Comparison of ENCODE assay signal across 13 mouse cellular contexts in the genomic region with DNA sequence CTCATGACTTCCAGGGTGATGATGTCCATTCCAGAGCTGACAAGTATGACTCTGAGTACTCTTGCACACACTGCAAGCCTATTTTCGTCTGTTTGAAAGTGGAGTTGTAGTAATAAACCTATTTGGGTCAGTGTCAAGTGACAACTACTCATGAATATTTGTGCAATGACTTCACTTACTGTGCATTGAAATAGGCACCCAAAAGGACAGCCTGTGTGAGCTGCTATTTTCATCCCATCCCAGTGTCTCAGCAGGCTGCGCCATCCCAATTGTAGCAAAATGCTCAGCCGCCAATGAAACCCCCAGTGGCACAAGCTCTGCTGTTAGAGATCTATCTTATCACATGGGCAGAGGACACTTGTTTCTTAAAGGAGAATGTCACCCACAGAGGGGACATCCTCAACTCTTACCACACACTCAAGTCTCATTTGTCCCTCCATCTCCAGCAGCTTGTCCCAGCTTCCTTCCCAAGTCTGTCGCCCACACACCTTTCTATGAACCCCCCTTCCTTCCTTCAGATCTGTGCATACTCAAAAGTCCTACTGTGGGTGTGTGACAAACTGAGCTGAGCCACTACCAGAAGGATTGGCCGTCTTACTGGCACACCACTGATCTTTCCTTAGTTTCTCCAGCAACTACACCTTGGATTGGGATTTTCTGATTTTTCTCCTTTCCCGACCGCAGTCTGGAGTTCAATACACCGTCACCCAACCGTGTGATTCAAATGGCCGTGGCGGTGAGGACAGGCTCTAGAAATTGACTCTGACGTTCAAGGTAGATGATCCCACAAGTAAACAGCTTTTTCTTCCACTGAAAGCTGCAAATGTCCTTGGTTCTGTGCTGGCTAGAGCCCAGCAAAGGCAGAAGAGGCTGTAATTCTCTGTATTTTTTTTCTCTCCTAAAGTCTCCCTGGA. TPM values are rescaled to one million over a fixed set of nuclear protein-coding genes. Genes with fewer than 3 reads are reported as not detected.
DNase-seq lines count a peak whose midpoint lies in the region; ATAC-seq and TF ChIP-seq lines count a peak whose summit lies in the region.
"Had no signal": no experiment of that assay in that cellular context is flagged by ENCODE, and none has a peak within 500 bp of the region (broad histone marks: within the 10 kb centered on the region; RNA-seq: fewer than 3 reads in every experiment).

No protein-coding gene starts in this region.

- no peak for ATAC-seq in liver, embryonic 12.5 days
- no peak for ATAC-seq in forebrain, embryonic 16.5 days
- ATAC-seq: hindbrain, embryonic 16.5 days; midbrain, embryonic 16.5 days had no signal

- no peak for TF ChIP-seq POLR2A in CH12.LX (IDR thresholded peaks at IDR 0.05; ENCODE audit: low read depth, low read length)

- 0 out of 2 replicates have a peak overlapping the region, but pooled peaks have one; percentile 55 for H3K4me3 ChIP-seq in heart, embryonic 10.5 days
- no peak overlapping the region for H3K4me3 ChIP-seq in CH12.LX (replicated peaks in 1 of 3; ENCODE audit: low read depth in 2 of 3, low read length in 2 of 3, poor library complexity in 1 of 3)
- H3K4me3 ChIP-seq in liver, embryonic 12.5 days, result peak overlapping the region; percentile 49
- H3K4me3 ChIP-seq in forebrain, embryonic 16.5 days (replicated peaks; ENCODE audit: low read length), result no peak overlapping the region

- WGBS in heart, embryonic 10.5 days, result 68% methylated on average over 12 of the region's 12 CpGs
- WGBS in liver, embryonic 12.5 days (ENCODE audit: insufficient replicate concordance), result 68% methylated on average over 12 of the region's 12 CpGs
- WGBS in forebrain, embryonic 16.5 days, result 81% methylated on average over 12 of the region's 12 CpGs

- in situ Hi-C loops in CH12.LX (cut with MboI; ENCODE audit: low pct_ligation_motif_present, low pct_unique_long_range_greater_than_20kb, low sequenced_read_pairs), result loop anchor here (5.0 to 25.0 kb wide), 2 partner anchors 34 to 316 kb away; no protein-coding TSS in a partner anchor

- no peaks in the 10 kb centered on the region for H3K36me3 ChIP-seq in heart, embryonic 10.5 days
- no peaks in the 10 kb centered on the region for H3K36me3 ChIP-seq in CH12.LX (replicated peaks in 1 of 2; ENCODE audit: control insufficient read depth in 1 of 2, insufficient read depth in 1 of 2, low read length in 1 of 2)
- H3K36me3 ChIP-seq in liver, embryonic 12.5 days, result no peaks in the 10 kb centered on the region
- H3K36me3 ChIP-seq in forebrain, embryonic 16.5 days (ENCODE audit: control insufficient read depth, insufficient read depth), result no peaks in the 10 kb centered on the region

- no peak for DNase-seq in heart, embryonic 10.5 days (ENCODE audit: low spot score)
- DNase-seq in heart, postnatal 4 days, result no peak
- DNase-seq in CH12.LX (ENCODE audit: extremely low read depth), result no peak
- DNase-seq in adrenal gland, postnatal 10 days, result peak; percentile 46
- DNase-seq in urinary bladder, postnatal 36 days (ENCODE audit: low spot score in 2 of 2), result no peak
- DNase-seq in layer of hippocampus, adult 11-12 months (ENCODE audit: low spot score), result no peak
- DNase-seq: cerebellum, adult 11 months had no signal

- dilution Hi-C loops in CH12.LX (cut with MboI; ENCODE audit: extremely low pct_ligation_motif_present, extremely low pct_unique_long_range_greater_than_20kb, low sequenced_read_pairs), result no loop called here

- H3K27me3 ChIP-seq in heart, embryonic 10.5 days (ENCODE audit: insufficient read depth, poor library complexity, severe bottlenecking), result no peaks in the 10 kb centered on the region
- no peaks in the 10 kb centered on the region for H3K27me3 ChIP-seq in CH12.LX (replicated peaks)
- H3K27me3 ChIP-seq in liver, embryonic 12.5 days (replicated peaks), result no peaks in the 10 kb centered on the region
- no peaks in the 10 kb centered on the region for H3K27me3 ChIP-seq in forebrain, embryonic 16.5 days (replicated peaks; ENCODE audit: control insufficient read depth, insufficient read depth, low read length)

- H3K9me3 ChIP-seq in heart, embryonic 10.5 days, result no peaks in the 10 kb centered on the region
- peaks cover 7% of the 10 kb centered on the region for H3K9me3 ChIP-seq in CH12.LX (replicated peaks; ENCODE audit: low read length)
- H3K9me3 ChIP-seq in liver, embryonic 12.5 days (replicated peaks), result 0 out of 2 replicates have a peak, but pooled peaks cover 3% of the 10 kb centered on the region
- no peaks in the 10 kb centered on the region for H3K9me3 ChIP-seq in forebrain, embryonic 16.5 days (ENCODE audit: control insufficient read depth, low read length)

- no peak for TF ChIP-seq RAD21 in CH12.LX (IDR thresholded peaks at IDR 0.05; ENCODE audit: low read depth, low read length)

- no peak for TF ChIP-seq EP300 in CH12.LX (IDR thresholded peaks at IDR 0.05; ENCODE audit: low read length)

- peak overlapping the region; percentile 98 for H3K4me2 ChIP-seq in CH12.LX (ENCODE audit: insufficient read depth, low read depth, poor library complexity, severe bottlenecking)
- H3K4me2 ChIP-seq in liver, embryonic 12.5 days, result peak overlapping the region; percentile 71
- no peak overlapping the region for H3K4me2 ChIP-seq in forebrain, embryonic 16.5 days (ENCODE audit: low read length)

- peaks cover 37% of the 10 kb centered on the region for H3K4me1 ChIP-seq in heart, embryonic 10.5 days
- peaks cover 6 to 31% of the 10 kb centered on the region in 2 experiments; a peak in 3 of 4 replicates for H3K4me1 ChIP-seq in CH12.LX (ENCODE audit: control insufficient read depth in 1 of 2, insufficient read depth in 2 of 2)
- peaks cover 28% of the 10 kb centered on the region for H3K4me1 ChIP-seq in liver, embryonic 12.5 days
- peaks cover 15% of the 10 kb centered on the region for H3K4me1 ChIP-seq in forebrain, embryonic 16.5 days (replicated peaks; ENCODE audit: control insufficient read depth, insufficient read depth, low read length)

- peaks cover 8% of the 10 kb centered on the region for H3K79me2 ChIP-seq in CH12.LX (replicated peaks; ENCODE audit: control insufficient read depth, extremely low read depth, insufficient read depth, poor library complexity, severe bottlenecking)

- TF ChIP-seq CTCF in CH12.LX (conservative IDR thresholded peaks at IDR 0.05 in 1 of 2, IDR thresholded peaks at IDR 0.05 in 1 of 2; ENCODE audit: low read depth in 2 of 2, low read length in 2 of 2), result no peak

- peak overlapping the region; percentile 42; the same call in 1 of the 2 replicates for H3K27ac ChIP-seq in heart, embryonic 10.5 days
- no peak overlapping the region for H3K27ac ChIP-seq in CH12.LX (ENCODE audit: insufficient read depth, low read depth)
- H3K27ac ChIP-seq in liver, embryonic 12.5 days, result no peak overlapping the region
- no peak overlapping the region for H3K27ac ChIP-seq in forebrain, embryonic 16.5 days (ENCODE audit: low read length)

- H3K9ac ChIP-seq in CH12.LX (ENCODE audit: insufficient read depth, low read depth), result peak overlapping the region; percentile 72; the same call in 1 of the 2 replicates
- no peak overlapping the region for H3K9ac ChIP-seq in liver, embryonic 12.5 days
- no peak overlapping the region for H3K9ac ChIP-seq in forebrain, embryonic 16.5 days (replicated peaks; ENCODE audit: low read depth, low read length)

TF ChIP-seq in CH12.LX, 34 proteins besides CTCF, POLR2A, EP300 and RAD21:
- TF ChIP-seq ZNF384 (IDR thresholded peaks at IDR 0.05; ENCODE audit: low read depth, low read length), result no peak
- no peak for TF ChIP-seq E2F4 (IDR thresholded peaks at IDR 0.05; ENCODE audit: insufficient replicate concordance, low read depth, low read length)
- TF ChIP-seq USF1 (IDR thresholded peaks at IDR 0.05; ENCODE audit: low read depth, low read length), result no peak
- no peak for TF ChIP-seq TBP (conservative IDR thresholded peaks at IDR 0.05; ENCODE audit: low read depth, low read length)
- TF ChIP-seq NRF1 (IDR thresholded peaks at IDR 0.05; ENCODE audit: low read depth, low read length), result no peak
- TF ChIP-seq SIN3A (IDR thresholded peaks at IDR 0.05; ENCODE audit: low read length), result no peak
- no peak for TF ChIP-seq BHLHE40 (IDR thresholded peaks at IDR 0.05; ENCODE audit: low read depth, low read length)
- no peak for TF ChIP-seq ZMIZ1 (IDR thresholded peaks at IDR 0.05; ENCODE audit: low read depth, low read length)
- TF ChIP-seq PAX5 (IDR thresholded peaks at IDR 0.05; ENCODE audit: low read length), result no peak
- TF ChIP-seq USF2 (conservative IDR thresholded peaks at IDR 0.05; ENCODE audit: low read depth, low read length), result no peak
- no peak for TF ChIP-seq CHD2 (IDR thresholded peaks at IDR 0.05; ENCODE audit: low read length)
- no peak for TF ChIP-seq MYC (IDR thresholded peaks at IDR 0.05; ENCODE audit: low read depth, low read length)
- no peak for TF ChIP-seq TCF12 (IDR thresholded peaks at IDR 0.05; ENCODE audit: low read depth, low read length)
- no peak for TF ChIP-seq MXI1 (IDR thresholded peaks at IDR 0.05; ENCODE audit: low read depth, low read length)
- no peak for TF ChIP-seq UBTF (IDR thresholded peaks at IDR 0.05; ENCODE audit: low read depth, low read length)

RNA-seq across cellular contexts. Expression of a gene that starts 13.1 kb away (rescaled TPM):
- 0.25 and 0.26 TPM in 2 replicates for polyA plus RNA-seq in heart, embryonic 10.5 days (2016; fragmentation: Nextera tagmentation; extraction: Ambion mirVana)
- total RNA-seq in heart, postnatal 4 days (2021), result 1 to 10 TPM; 3.6 to 4.0 TPM
- 38.6 and 42.8 TPM in 2 replicates for total RNA-seq in CH12.LX (2012; rRNA removed)
- total RNA-seq in CH12.LX (2014; rRNA removed), result 57.1 and 57.7 TPM in 2 replicates
- polyA plus RNA-seq in CH12.LX (2012; ENCODE audit: insufficient read length, low read depth), result 81.6 and 91.5 TPM in 2 replicates
- total RNA-seq in adrenal gland, postnatal 10 days (2021), result 1 to 10 TPM; 2.7 to 5.8 TPM
- polyA plus RNA-seq in liver, embryonic 12.5 days (2016; fragmentation: Nextera tagmentation; extraction: Ambion mirVana), result 0.55 and 0.81 TPM in 2 replicates
- 0.85 and 1.2 TPM in 2 replicates for polyA plus RNA-seq in forebrain, embryonic 16.5 days (2015; fragmentation: Nextera tagmentation; extraction: Ambion mirVana)

RNA-seq across cellular contexts. Expression of a gene that starts 59.5 kb away (rescaled TPM):
- not detected in 2 replicates for polyA plus RNA-seq in heart, embryonic 10.5 days (2016; fragmentation: Nextera tagmentation; extraction: Ambion mirVana)
- total RNA-seq in heart, postnatal 4 days (2021), result under 1 TPM; 0.33 to 0.34 TPM
- total RNA-seq in CH12.LX (2012; rRNA removed) (not detected in 2 replicates), CH12.LX (2014; rRNA removed) (not detected in 2 replicates)
- polyA plus RNA-seq in CH12.LX (2012; ENCODE audit: insufficient read length, low read depth), result not detected in 2 replicates
- total RNA-seq in adrenal gland, postnatal 10 days (2021), result under 1 TPM; 0.45 to 0.90 TPM
- 0.04 TPM in 1 of 2 replicates, not detected in the other for polyA plus RNA-seq in liver, embryonic 12.5 days (2016; fragmentation: Nextera tagmentation; extraction: Ambion mirVana)
- 0.06 TPM in 1 of 2 replicates, not detected in the other for polyA plus RNA-seq in forebrain, embryonic 16.5 days (2015; fragmentation: Nextera tagmentation; extraction: Ambion mirVana)
- total RNA-seq: left cerebral cortex, postnatal 14 days had no signal
- polyA plus RNA-seq: midbrain, embryonic 16.5 days; spleen, adult 2 months had no signal

Comparison
In these comparisons a context has a peak if more than half of its experiments do, and no peak if none do; other contexts are left out.
1. H3K4me3 ChIP-seq: peak in heart, embryonic 10.5 days (single experiment) and liver, embryonic 12.5 days (single experiment); none in CH12.LX (0 of 3) and forebrain, embryonic 16.5 days (single experiment).
2. RNA of a gene that starts 13.1 kb away (polyA plus RNA-seq): 81.6 to 91.5 TPM in CH12.LX; 0.85 to 1.2 TPM in forebrain, embryonic 16.5 days, 0.55 to 0.81 TPM in liver, embryonic 12.5 days and 0.25 to 0.26 TPM in heart, embryonic 10.5 days; every median in the first group is over 10 times any median in the second.